Mouse (Mus musculus) brain, embryonic 14.5 days (tissue): Measurements from ENCODE around the gene Fgf22. TPM values are rescaled to one million over a fixed set of nuclear protein-coding genes. Genes with fewer than 3 reads are reported as not detected.

Experiments
- DNase-seq: peaks from one replicate; pipeline ENCODE4 v3.0.0-alpha.2; 2011; ENCODE audit warnings: low read depth
- CTCF ChIP-seq: fragments of 200-500 bp; IDR thresholded peaks from 2 replicates; pipeline ENCODE4 v1.5.1; 2012; ENCODE audit warnings: inconsistent platforms, mild to moderate bottlenecking, moderate library complexity, borderline replicate concordance; ENCODE audit not compliant: insufficient read depth, insufficient read length; ENCODE audit errors: extremely low read depth
- POLR2A ChIP-seq: fragments of 200-500 bp; IDR thresholded peaks from 2 replicates; pipeline ENCODE4 v1.6.1; 2012; ENCODE audit warnings: mild to moderate bottlenecking, inconsistent platforms, borderline replicate concordance; ENCODE audit not compliant: poor library complexity, insufficient read depth, insufficient read length, severe bottlenecking; ENCODE audit errors: extremely low read depth
- polyA plus RNA-seq: library from polyadenylated mRNA; depleted of rRNA; stranded (reverse); fragments of >200 nt; gene quantifications from 2 replicates; pipeline ENCODE4 v1.2.3, GENCODE M21; 2012

The Fgf22 gene
- polyA plus RNA-seq, 1 experiment, result 0.74 TPM

DNA sequence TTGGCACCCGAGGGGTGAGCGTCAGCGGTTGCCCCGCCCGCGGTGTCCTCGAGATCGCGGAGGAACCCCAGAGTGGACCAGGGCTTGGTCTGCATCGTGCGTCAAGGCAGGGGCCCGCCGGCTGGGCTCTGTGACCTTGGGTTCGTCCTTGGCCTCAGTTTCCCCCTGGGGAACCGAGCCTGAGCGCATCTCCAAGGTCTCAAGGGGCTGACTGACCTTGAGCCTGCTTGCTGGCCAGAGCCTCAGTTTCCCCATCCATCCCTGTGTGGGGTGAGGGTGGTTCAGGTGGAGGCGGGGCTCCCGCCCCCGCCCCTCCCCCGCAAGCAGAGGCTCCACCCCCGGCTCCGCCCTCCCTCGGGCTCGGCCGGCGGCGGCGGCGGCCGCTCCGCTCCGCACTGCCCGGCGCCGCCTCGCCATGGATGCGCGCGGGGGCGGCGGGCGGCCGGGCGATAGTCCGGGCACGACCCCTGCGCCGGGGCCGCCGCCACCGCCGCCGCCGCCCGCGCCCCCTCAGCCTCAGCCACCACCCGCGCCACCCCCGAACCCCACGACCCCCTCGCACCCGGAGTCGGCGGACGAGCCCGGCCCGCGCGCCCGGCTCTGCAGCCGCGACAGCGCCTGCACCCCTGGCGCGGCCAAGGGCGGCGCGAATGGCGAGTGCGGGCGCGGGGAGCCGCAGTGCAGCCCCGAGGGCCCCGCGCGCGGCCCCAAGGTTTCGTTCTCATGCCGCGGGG lies 38.5 kb upstream of the Fgf22 start, which contains the start of gene Hcn2:
Hcn2 (plus strand) TSS at position 381 of the 734 bp plus-strand sequence.
- TF ChIP-seq CTCF, result no peak

DNA sequence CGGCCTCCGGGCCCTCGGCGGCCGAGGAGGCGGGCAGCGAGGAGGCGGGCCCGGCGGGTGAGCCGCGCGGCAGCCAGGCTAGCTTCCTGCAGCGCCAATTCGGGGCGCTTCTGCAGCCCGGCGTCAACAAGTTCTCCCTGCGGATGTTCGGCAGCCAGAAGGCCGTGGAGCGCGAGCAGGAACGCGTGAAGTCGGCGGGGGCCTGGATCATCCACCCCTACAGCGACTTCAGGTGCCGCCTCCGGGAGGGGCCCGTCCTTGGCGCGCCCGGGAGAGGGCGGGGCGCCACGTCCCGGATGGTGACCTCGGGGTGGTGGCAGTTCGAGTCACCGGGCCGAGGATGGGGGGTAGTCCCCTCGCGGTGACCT lies 37.9 kb upstream of the Fgf22 start:
- no peak for DNase-seq
- TF ChIP-seq CTCF, result no peak
- no peak for TF ChIP-seq POLR2A

More for the DNA sequence above, 38.5 kb upstream of the Fgf22 start, which contains the start of gene Hcn2:
- DNase-seq, result no peak

DNA sequence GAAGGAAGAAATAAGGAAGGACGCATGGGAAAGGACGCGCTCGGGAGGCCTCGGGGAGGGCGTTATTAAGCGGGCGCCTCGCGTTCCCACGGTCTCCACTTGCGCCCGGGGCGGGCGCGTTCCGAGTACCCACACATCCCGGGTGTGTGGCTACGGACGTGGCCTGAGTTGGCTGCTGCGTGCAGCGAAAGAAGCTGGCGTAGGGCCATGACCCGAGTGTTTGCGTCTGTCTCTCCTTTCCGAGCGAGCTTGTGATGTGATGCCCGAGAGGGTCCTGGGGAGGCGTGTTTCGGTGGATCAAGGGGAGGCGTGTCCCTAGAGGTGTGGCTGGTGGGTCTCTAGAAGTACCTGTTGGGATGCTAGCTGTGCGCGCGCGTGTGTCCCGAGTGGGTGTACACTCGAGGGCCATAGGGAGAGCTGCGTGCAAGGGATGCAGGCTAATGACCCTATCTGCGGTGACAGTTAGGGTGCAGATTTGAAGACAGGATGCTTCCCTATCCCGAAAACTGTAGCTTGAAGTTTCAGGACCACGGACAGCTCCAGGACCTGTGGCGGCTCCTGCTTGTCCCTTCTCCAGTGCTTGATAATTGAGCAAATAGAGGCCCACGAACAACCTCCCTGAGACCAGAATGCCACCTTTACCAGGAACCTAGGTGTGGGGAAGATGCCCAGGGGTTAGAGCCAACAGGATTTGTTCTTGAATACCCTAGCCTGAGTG lies 37.1 kb upstream of the Fgf22 start:
- TF ChIP-seq POLR2A (no peak), CTCF (no peak)
- peak; percentile 58 for DNase-seq

DNA sequence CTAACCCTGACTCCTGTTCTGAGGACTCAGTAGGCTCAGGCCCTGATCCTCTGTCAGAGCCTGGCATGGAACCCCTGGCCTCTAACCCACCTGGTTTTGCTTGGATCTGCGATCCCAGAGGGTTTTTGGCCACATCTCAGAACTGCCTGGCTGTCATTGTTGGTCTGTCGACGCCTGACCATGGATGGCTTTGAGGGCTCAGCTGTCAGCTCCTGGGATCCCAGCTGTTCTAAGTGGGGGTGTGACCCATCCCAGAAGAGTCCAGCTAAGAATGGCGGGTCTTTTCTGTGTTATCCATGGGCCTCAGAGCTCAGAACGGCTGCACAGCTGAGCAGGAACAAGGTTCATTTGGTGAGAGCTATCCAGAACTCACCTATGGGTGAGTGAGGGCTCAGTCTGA lies 33.8 kb upstream of the Fgf22 start:
- TF ChIP-seq POLR2A, result no peak
- TF ChIP-seq CTCF, result no peak
- no peak for DNase-seq

DNA sequence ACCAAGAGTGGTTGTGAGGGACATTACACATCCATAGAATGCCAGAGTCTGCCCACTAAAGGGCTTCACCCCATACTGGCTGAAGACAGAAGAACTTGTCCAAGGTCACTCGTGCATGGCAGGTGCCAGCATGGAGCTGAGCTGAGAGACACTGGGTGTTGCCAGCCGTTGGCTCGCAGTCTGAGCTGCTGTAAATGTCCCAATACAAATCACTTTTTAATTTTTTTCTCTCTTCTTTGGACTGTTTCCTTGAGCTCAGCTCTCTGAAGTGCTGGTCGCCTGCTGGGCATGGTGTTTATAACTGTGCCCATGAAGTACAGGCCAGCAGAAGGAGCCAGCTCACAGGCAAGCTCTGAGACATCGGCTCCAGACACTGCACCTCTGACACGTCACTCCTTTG lies 31.8 kb upstream of the Fgf22 start:
- TF ChIP-seq CTCF (no peak), POLR2A (no peak)
- DNase-seq, result no peak

DNA sequence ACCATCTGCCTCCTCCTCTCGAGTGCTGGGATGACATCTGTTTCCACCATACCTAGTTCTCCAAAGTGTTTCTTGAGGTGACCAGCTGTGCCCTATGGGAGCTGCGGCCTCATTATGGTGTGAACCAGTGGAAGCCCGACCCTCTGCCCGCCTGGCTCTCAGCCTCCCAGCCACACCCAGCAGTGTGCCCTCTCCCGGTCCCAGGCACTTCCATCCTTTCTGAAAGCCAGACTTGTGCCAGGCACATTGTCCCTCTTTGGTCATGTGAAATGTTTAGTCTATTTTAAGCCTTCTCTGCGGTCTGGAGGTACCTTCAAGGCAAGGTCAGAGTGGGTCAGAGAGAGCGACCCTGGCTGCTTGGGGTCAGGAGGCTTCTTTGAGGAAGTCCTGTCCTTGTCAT lies 31.2 kb upstream of the Fgf22 start:
- no peak for DNase-seq

DNA sequence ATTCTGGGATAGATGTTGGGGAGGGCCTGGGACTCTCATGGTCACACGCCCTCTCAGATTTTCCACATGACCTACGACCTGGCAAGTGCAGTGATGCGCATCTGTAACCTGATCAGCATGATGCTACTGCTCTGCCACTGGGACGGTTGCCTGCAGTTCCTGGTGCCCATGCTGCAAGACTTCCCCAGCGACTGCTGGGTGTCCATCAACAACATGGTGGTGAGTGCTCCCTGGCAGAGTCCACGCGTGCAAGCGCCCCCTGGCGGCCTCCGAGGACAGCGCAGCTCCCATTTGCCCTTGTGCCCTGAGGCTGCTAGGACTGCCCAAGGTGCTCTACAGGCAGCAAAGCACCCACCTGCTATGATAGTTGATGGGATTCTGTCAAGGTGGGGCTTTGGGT lies 28.8 kb upstream of the Fgf22 start:
- TF ChIP-seq POLR2A, result no peak
- TF ChIP-seq CTCF, result peak; percentile 58
- no peak for DNase-seq

More for the DNA sequence above, 31.2 kb upstream of the Fgf22 start:
- no peak for TF ChIP-seq POLR2A
- TF ChIP-seq CTCF, result no peak

DNA sequence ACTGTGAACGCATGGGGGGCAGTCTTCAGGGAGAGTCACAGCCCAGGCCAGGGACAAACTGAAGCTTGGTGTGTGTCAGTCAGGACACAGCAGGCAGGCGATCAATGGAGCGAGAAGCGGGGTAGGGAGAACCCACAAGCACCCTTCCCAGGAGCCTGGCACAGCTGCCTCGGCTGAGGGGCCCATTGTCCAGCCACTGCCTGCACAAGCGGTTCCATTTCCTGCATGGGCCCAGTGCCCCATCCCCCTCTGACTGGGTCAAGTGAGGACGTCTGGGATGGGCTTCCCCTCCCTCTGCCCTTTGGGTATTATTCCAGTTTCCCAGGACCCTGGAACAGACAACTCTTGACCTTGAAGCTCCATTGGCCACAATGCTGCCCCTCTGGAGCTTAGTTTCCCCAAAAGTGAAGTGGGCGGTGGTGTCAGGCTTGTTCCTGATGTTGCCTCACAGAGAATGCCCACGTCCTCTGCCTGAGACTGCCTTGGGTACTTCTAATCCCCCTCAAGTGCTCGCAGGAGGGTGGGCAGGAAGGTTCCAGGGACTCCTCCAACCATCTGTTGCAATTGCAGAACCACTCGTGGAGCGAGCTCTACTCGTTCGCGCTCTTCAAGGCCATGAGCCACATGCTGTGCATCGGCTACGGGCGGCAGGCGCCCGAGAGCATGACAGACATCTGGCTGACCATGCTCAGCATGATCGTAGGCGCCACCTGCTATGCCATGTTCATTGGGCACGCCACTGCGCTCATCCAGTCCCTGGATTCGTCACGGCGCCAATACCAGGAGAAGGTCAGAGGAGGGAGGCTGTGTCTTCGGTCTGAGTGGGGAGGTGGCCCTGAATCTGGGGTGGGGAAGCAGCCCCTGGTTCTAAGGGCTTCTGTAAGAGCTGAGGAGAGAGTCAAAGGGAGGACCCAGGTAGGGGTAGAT lies 26.3 kb upstream of the Fgf22 start:
- no peak for DNase-seq
- TF ChIP-seq CTCF, result no peak
- no peak for TF ChIP-seq POLR2A

DNA sequence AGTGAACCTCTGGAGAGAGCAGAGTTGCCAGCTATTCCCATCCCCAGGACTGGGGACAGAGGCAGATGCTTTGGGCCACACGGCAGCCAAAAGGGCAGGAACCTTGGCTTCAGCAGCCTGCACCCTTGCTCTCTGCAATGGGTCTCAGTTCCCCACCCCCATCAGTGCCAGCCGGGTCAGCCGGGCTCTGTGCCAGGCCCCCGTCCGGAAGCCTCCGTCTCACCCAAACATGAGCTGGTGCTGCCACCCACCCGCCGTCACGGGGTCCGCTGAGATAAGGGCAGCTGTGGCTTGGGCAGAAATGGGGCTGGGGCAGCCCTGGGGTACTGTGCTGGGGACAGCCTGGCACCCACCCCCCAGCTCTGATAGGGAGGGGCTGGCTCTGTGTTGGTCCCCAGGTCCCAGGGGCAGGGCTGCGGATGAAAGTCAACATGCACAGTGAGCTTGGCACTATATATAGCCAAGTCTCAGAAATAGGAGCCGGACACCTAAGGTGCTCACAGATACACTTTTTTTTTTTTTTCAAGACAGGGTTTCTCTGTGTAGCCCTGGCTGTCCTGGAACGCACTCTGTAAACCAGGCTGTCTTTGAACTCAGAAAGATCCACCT lies 25.4 kb upstream of the Fgf22 start:
- no peak for DNase-seq
- no peak for TF ChIP-seq CTCF
- no peak for TF ChIP-seq POLR2A

DNA sequence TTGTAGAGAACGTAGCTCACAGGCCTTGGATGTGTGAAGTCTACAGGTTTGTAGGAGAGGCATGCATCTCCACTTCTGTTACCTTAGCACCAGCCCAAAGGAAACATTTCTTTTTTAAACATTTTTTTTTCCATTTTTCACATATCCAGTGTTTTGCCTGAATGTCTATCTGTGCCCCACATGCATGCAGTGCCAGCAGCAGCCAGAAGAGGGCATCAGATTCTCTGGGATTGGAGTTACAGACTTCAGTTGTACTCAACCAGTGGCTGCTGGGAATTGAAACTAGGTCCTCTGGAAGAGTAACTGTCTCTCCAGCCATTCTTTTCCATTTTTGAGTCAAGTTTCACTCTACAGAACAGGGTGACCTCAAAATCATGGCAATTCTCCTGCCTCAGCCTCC lies 22.4 kb upstream of the Fgf22 start:
- no peak for DNase-seq
- TF ChIP-seq CTCF, result peak; percentile 52; the same call in 1 of the 2 replicates
- TF ChIP-seq POLR2A, result no peak

DNA sequence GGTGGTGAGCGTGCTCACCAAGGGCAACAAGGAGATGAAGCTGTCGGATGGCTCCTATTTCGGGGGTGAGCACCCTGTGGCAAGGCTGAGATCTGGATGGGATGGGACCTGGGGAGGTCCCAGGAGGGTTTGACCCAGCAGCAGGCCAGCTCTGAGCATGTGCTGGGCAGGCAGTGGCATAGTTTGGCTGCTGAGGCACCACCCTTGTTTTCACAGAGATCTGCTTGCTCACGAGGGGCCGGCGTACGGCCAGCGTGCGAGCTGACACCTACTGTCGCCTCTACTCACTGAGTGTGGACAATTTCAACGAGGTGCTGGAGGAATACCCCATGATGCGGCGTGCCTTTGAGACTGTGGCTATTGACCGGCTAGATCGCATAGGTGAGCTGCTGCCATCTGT lies 21.0 kb upstream of the Fgf22 start:
- no peak for DNase-seq
- TF ChIP-seq CTCF (no peak), POLR2A (no peak)
